Mouse (Mus musculus) liver, embryonic 14.5 days (tissue): ENCODE data around the gene Plgrkt. TPM values are rescaled to one million over a fixed set of nuclear protein-coding genes. Genes with fewer than 3 reads are reported as not detected.
A peak's percentile ranks its signal among the peaks of the same experiment; 100 is the strongest.

ENCODE experiments used
- ATAC-seq: fragments of 200-750 bp; cut with Nextera tagmentation; 2 replicates; pipeline ENCODE4 v1.8.0; 2017; ENCODE audit warnings: moderate number of reproducible peaks, mild to moderate bottlenecking, moderate library complexity; ENCODE audit not compliant: insufficient read depth
- DNase-seq, 3 experiments: peaks; one replicate each; pipeline ENCODE4 v3.0.0-alpha.2; 2012 to 2013; ENCODE audit warnings: low read depth in 3 of 3, low spot score in 3 of 3
- H3K27ac ChIP-seq: fragments of 300-500 bp; sonication (generic); 2 replicates; pipeline ENCODE4 v1.5.1; 2014; ENCODE audit warnings: moderate library complexity, mild to moderate bottlenecking, control low read depth, inconsistent platforms
- H3K27me3 ChIP-seq: fragments of 300-500 bp; sonication (generic); 2 replicates; pipeline ENCODE4 v1.6.1; 2014; ENCODE audit warnings: mild to moderate bottlenecking, low read length, moderate library complexity; ENCODE audit not compliant: control insufficient read depth, insufficient read depth
- H3K36me3 ChIP-seq: fragments of 300-500 bp; sonication (generic); replicated peaks from 2 replicates; pipeline ENCODE4 v1.6.1; 2014; ENCODE audit warnings: low read depth; ENCODE audit not compliant: control insufficient read depth, insufficient read depth
- H3K4me1 ChIP-seq, 2 experiments: fragments of 200-500 bp in 1 of 2; fragments of 300-500 bp in 1 of 2; sonication (generic) in 1 of 2; replicated peaks; 2 replicates each; pipeline ENCODE4 v1.6.1; 2012 to 2014; ENCODE audit warnings: antibody characterized with exemption in 1 of 2, inconsistent platforms in 1 of 2, low read length in 1 of 2; ENCODE audit not compliant: control insufficient read depth in 2 of 2, insufficient read depth in 2 of 2
- H3K4me2 ChIP-seq: fragments of 300-500 bp; sonication (generic); 2 replicates; pipeline ENCODE4 v1.6.1; 2014; ENCODE audit warnings: low read depth, mild to moderate bottlenecking, control low read depth, moderate library complexity
- H3K4me3 ChIP-seq, 2 experiments: fragments of 200-500 bp in 1 of 2; fragments of 300-500 bp in 1 of 2; sonication (generic) in 1 of 2; 2 replicates each; pipeline ENCODE4 v1.5.1; 2012 to 2014; ENCODE audit warnings: low read depth in 2 of 2, low read length in 2 of 2, mild to moderate bottlenecking in 2 of 2, control low read depth in 1 of 2, inconsistent platforms in 1 of 2, moderate library complexity in 1 of 2; ENCODE audit not compliant: insufficient read depth in 1 of 2
- H3K9ac ChIP-seq: fragments of 300-500 bp; sonication (generic); replicated peaks from 2 replicates; pipeline ENCODE4 v1.6.1; 2014; ENCODE audit warnings: mild to moderate bottlenecking, control low read depth, moderate library complexity
- H3K9me3 ChIP-seq: fragments of 300-500 bp; sonication (generic); 2 replicates; pipeline ENCODE4 v1.6.1; 2016; ENCODE audit warnings: low read length, mixed read lengths; ENCODE audit not compliant: control insufficient read depth
- CTCF ChIP-seq: IDR thresholded peaks from 2 replicates; pipeline ENCODE4 v1.5.1; 2016; ENCODE audit warnings: antibody characterized with exemption, low read depth, control low read depth
- EP300 ChIP-seq: IDR thresholded peaks from 2 replicates; pipeline ENCODE4 v1.6.1; 2016; ENCODE audit warnings: antibody characterized with exemption, low read depth
- WGBS: fragments of 180-500 bp; shearing (Covaris S2); extraction: QIAGEN DNeasy Blood & Tissue Kit; methylation state at CpG from one replicate; pipeline ENCODE4 v1.1.7; 2014; ENCODE audit not compliant: insufficient replicate concordance; 5-methylcytosine and 5-hydroxymethylcytosine counted together
- polyA plus RNA-seq, 2 experiments: library from polyadenylated mRNA; depleted of rRNA in 1 of 2; stranded (reverse) in 1 of 2; unstranded in 1 of 2; fragments of >200 nt; fragmentation: Nextera tagmentation in 1 of 2; extraction: Ambion mirVana in 1 of 2; gene quantifications; 2 replicates each; pipeline versions ENCODE4 v1.2.1 to v1.2.3; 2012 to 2014

Plgrkt gene
- polyA plus RNA-seq, 2 experiments, result 21.9 to 28.3 TPM

GRCm38 (mm10) chr19:29400466-29400865 is 33.3 kb upstream of the Plgrkt start:
- no peak overlapping the region for H3K27ac ChIP-seq
- H3K9me3 ChIP-seq, result no peaks in the 10 kb centered on the region
- TF ChIP-seq EP300 (no peak), CTCF (no peak)
- no peaks in the 10 kb centered on the region for H3K36me3 ChIP-seq
- H3K4me1 ChIP-seq, result peaks cover 0 to 9% of the 10 kb centered on the region in 2 experiments; a peak in 2 of 4 replicates
- no peaks in the 10 kb centered on the region for H3K27me3 ChIP-seq
- H3K9ac ChIP-seq, result no peak overlapping the region
- no peak overlapping the region for H3K4me2 ChIP-seq
- DNase-seq, result peak in 1 of 3 experiments; percentile 16
- WGBS, result 11% methylated on average over 3 of the region's 3 CpGs
- no peak for ATAC-seq
- no peak overlapping the region for H3K4me3 ChIP-seq

GRCm38 (mm10) chr19:29399786-29400185 is 32.6 kb upstream of the Plgrkt start:
- TF ChIP-seq CTCF, result no peak
- TF ChIP-seq EP300, result no peak
- Histone ChIP-seq H3K27me3 (no peaks in the 10 kb centered on the region), H3K9ac (no peak overlapping the region), H3K27ac (no peak overlapping the region), H3K4me1 (peaks cover 0 to 9% of the 10 kb centered on the region in 2 experiments; a peak in 2 of 4 replicates), H3K36me3 (no peaks in the 10 kb centered on the region), H3K4me3 (no peak overlapping the region), H3K9me3 (no peaks in the 10 kb centered on the region), H3K4me2 (no peak overlapping the region)
- no peak for DNase-seq
- 39% methylated on average over 4 of the region's 4 CpGs for WGBS
- ATAC-seq, result no peak

- no peak overlapping the region for H3K9ac ChIP-seq
- no peaks in the 10 kb centered on the region for H3K36me3 ChIP-seq
- peaks cover 0 to 9% of the 10 kb centered on the region in 2 experiments; a peak in 2 of 4 replicates for H3K4me1 ChIP-seq
- H3K9me3 ChIP-seq, result no peaks in the 10 kb centered on the region
- no peak overlapping the region for H3K4me2 ChIP-seq
- ATAC-seq (no peak), DNase-seq (no peak)
- TF ChIP-seq EP300 (no peak), CTCF (no peak)
- no peak overlapping the region for H3K4me3 ChIP-seq
- WGBS, result 23% methylated on average over 1 of the region's 1 CpGs
- H3K27ac ChIP-seq, result no peak overlapping the region
- H3K27me3 ChIP-seq, result no peaks in the 10 kb centered on the region
Observed at GRCm38 (mm10) chr19:29396353-29396752, 29.2 kb upstream of the Plgrkt start.

GRCm38 (mm10) chr19:29394721-29395120 is 27.5 kb upstream of the Plgrkt start:
- DNase-seq, result no peak
- no peaks in the 10 kb centered on the region for H3K27me3 ChIP-seq
- H3K4me3 ChIP-seq, result no peak overlapping the region
- H3K4me1 ChIP-seq, result peaks cover 0 to under 1% of the 10 kb centered on the region in 2 experiments; a peak in 2 of 4 replicates
- no peak overlapping the region for H3K27ac ChIP-seq
- 74% methylated on average over 2 of the region's 2 CpGs for WGBS
- no peak for ATAC-seq
- no peaks in the 10 kb centered on the region for H3K36me3 ChIP-seq
- H3K9ac ChIP-seq, result no peak overlapping the region
- H3K9me3 ChIP-seq, result no peaks in the 10 kb centered on the region
- TF ChIP-seq CTCF, result no peak
- TF ChIP-seq EP300, result no peak
- H3K4me2 ChIP-seq, result no peak overlapping the region

GRCm38 (mm10) chr19:29393333-29393732 is 26.1 kb upstream of the Plgrkt start:
- Histone ChIP-seq H3K9me3 (no peaks in the 10 kb centered on the region), H3K36me3 (no peaks in the 10 kb centered on the region), H3K4me3 (no peak overlapping the region), H3K4me2 (no peak overlapping the region), H3K27ac (no peak overlapping the region), H3K4me1 (no peaks in the 10 kb centered on the region; a peak in 1 of 4 replicates), H3K27me3 (no peaks in the 10 kb centered on the region), H3K9ac (no peak overlapping the region)
- no peak for ATAC-seq
- TF ChIP-seq EP300, result no peak
- TF ChIP-seq CTCF, result no peak
- 65% methylated on average over 9 of the region's 9 CpGs for WGBS
- DNase-seq, result no peak
